Comparison of ENCODE assay signal across 9 mouse cellular contexts in genomic region chr6:88941628-88942027, GRCm38 (mm10). TPM values are rescaled to one million over a fixed set of nuclear protein-coding genes. Genes with fewer than 3 reads are reported as not detected.
DNase-seq lines count a peak whose midpoint lies in the region; ATAC-seq lines count a peak whose summit lies in the region.
"Had no signal": no experiment of that assay in that cellular context is flagged by ENCODE, and none has a peak within 500 bp of the region (broad histone marks: within the 10 kb centered on the region; RNA-seq: fewer than 3 reads in every experiment).

No protein-coding gene starts in this region.

- H3K4me1 ChIP-seq in hindbrain, embryonic 12.5 days = peaks cover 82% of the 10 kb centered on the region

- H3K4me2 ChIP-seq in hindbrain, embryonic 12.5 days (replicated peaks) = no peak overlapping the region

- no peaks in the 10 kb centered on the region for H3K9me3 ChIP-seq in hindbrain, embryonic 12.5 days (replicated peaks)

- 68% methylated on average over 4 of the region's 4 CpGs for WGBS in hindbrain, embryonic 12.5 days

- H3K27me3 ChIP-seq in hindbrain, embryonic 12.5 days = no peaks in the 10 kb centered on the region

- peak overlapping the region; percentile 18; the same call in 1 of the 2 replicates for H3K9ac ChIP-seq in hindbrain, embryonic 12.5 days

- peak overlapping the region; percentile 92 for H3K27ac ChIP-seq in hindbrain, embryonic 12.5 days

- no peaks in the 10 kb centered on the region for H3K36me3 ChIP-seq in hindbrain, embryonic 12.5 days

- DNase-seq in frontal cortex, postnatal 36 days (ENCODE audit: low spot score in 2 of 2) = no peak
- DNase-seq in 3T3-L1 (ENCODE audit: low read depth, low spot score) = peak; percentile 87
- DNase-seq in gastrocnemius, adult 8-10 months (ENCODE audit: low spot score in 2 of 2) = peak; percentile 47 to 67
- DNase-seq in cerebellum, adult 9-11 months = no peak
- no peak for DNase-seq in left cerebral cortex, postnatal 14 days (ENCODE audit: low spot score in 2 of 2)
- DNase-seq: kidney, adult 2 months had no signal

- H3K4me3 ChIP-seq in hindbrain, embryonic 12.5 days = no peak overlapping the region

- peak; percentile 7; the same call in 1 of the 2 replicates for ATAC-seq in frontal cortex, adult (ENCODE audit: low TSS enrichment)
- ATAC-seq in hindbrain, embryonic 12.5 days (ENCODE audit: low FRiP score) = no peak
- no peak for ATAC-seq in cerebellum, adult (ENCODE audit: insufficient number of reproducible peaks, low FRiP score, low TSS enrichment)

- intact Hi-C loops in left cerebral cortex, postnatal 14 days (cut with DNase I) = no loop called here

RNA-seq across cellular contexts. Expression of gene Tpra1, which starts 39.6 kb away (rescaled TPM):
- total RNA-seq in gastrocnemius, adult 8-10 months (2022) = 10 to 100 TPM; 22.8 to 25.8 (median 24.8) TPM
- 67.3 and 76.0 TPM in 2 replicates for polyA plus RNA-seq in hindbrain, embryonic 12.5 days (2016; fragmentation: Nextera tagmentation; extraction: Ambion mirVana)
- 10 to 100 TPM; 39.7 to 45.2 TPM for total RNA-seq in left cerebral cortex, postnatal 14 days (2021)

RNA-seq across cellular contexts. Expression of gene Mcm2, which starts 43.0 kb away (rescaled TPM):
- 1 to 10 TPM; 5.9 to 9.6 (median 7.8) TPM for total RNA-seq in gastrocnemius, adult 8-10 months (2022)
- 119 and 130 TPM in 2 replicates for polyA plus RNA-seq in hindbrain, embryonic 12.5 days (2016; fragmentation: Nextera tagmentation; extraction: Ambion mirVana)
- total RNA-seq in left cerebral cortex, postnatal 14 days (2021) = 1 to 10 TPM; 3.6 to 3.8 TPM

Comparison
In these comparisons a context has a peak if more than half of its experiments do, and no peak if none do; other contexts are left out.
1. DNase-seq: peak in 3T3-L1 (single experiment) and gastrocnemius, adult 8-10 months (2 of 2); none in frontal cortex, postnatal 36 days (0 of 2), cerebellum, adult 9-11 months (single experiment) and left cerebral cortex, postnatal 14 days (0 of 2).